Comparison of ENCODE assay signal across 8 mouse cellular contexts in genomic region chr16:90629121-90629930, GRCm38 (mm10).
DNase-seq lines count a peak whose midpoint lies in the region; ATAC-seq and TF ChIP-seq lines count a peak whose summit lies in the region.

No protein-coding gene starts in this region.

- H3K79me2 ChIP-seq in liver, adult 2 months (ENCODE audit: control insufficient read depth, insufficient read depth, low read length) = no peaks in the 10 kb centered on the region

- no peaks in the 10 kb centered on the region for H3K36me3 ChIP-seq in lung, embryonic 15.5 days
- no peaks in the 10 kb centered on the region for H3K36me3 ChIP-seq in forebrain, postnatal 0 days (ENCODE audit: insufficient read depth)
- no peaks in the 10 kb centered on the region for H3K36me3 ChIP-seq in hindbrain, embryonic 11.5 days (ENCODE audit: control insufficient read depth, insufficient read depth, low read length)
- H3K36me3 ChIP-seq in liver, adult 2 months (ENCODE audit: control insufficient read depth, insufficient read depth, low read length) = no peaks in the 10 kb centered on the region

- H3K9me3 ChIP-seq in lung, embryonic 15.5 days = no peaks in the 10 kb centered on the region
- no peaks in the 10 kb centered on the region; the same call in 1 of the 2 replicates for H3K9me3 ChIP-seq in forebrain, postnatal 0 days (ENCODE audit: low read length)
- H3K9me3 ChIP-seq in hindbrain, embryonic 11.5 days (ENCODE audit: control insufficient read depth, low read length) = no peaks in the 10 kb centered on the region

- H3K27me3 ChIP-seq in lung, embryonic 15.5 days = no peaks in the 10 kb centered on the region
- H3K27me3 ChIP-seq in forebrain, postnatal 0 days (ENCODE audit: insufficient read depth, low read length) = peaks cover 4% of the 10 kb centered on the region; the same call in 1 of the 2 replicates
- no peaks in the 10 kb centered on the region for H3K27me3 ChIP-seq in hindbrain, embryonic 11.5 days (ENCODE audit: control insufficient read depth, insufficient read depth, low read length)
- no peaks in the 10 kb centered on the region for H3K27me3 ChIP-seq in liver, adult 2 months (ENCODE audit: control insufficient read depth, insufficient read depth, low read length)

- no peak overlapping the region for H3K9ac ChIP-seq in lung, embryonic 15.5 days
- no peak overlapping the region; the same call in 1 of the 2 replicates for H3K9ac ChIP-seq in forebrain, postnatal 0 days
- no peak overlapping the region for H3K9ac ChIP-seq in hindbrain, embryonic 11.5 days (ENCODE audit: low read depth, low read length)
- no peak overlapping the region for H3K9ac ChIP-seq in liver, adult 2 months (ENCODE audit: low read depth, low read length)

- no peak for DNase-seq in lung, adult 2 months
- no peak for DNase-seq in forebrain, postnatal 0 days
- peak; percentile 35 for DNase-seq in hindbrain, embryonic 11.5 days (ENCODE audit: low spot score)
- no peak for DNase-seq in liver, adult 2 months (ENCODE audit: extremely low read depth, low read depth, low spot score)
- peak; percentile 55 for DNase-seq in yolk sac, embryonic 10.5 days (ENCODE audit: low spot score)
- no peak for DNase-seq in layer of hippocampus, adult 11-12 months (ENCODE audit: low spot score)
- DNase-seq in left cerebral cortex, adult 11 months (ENCODE audit: low spot score) = no peak

- no peak overlapping the region for H3K4me3 ChIP-seq in lung, embryonic 15.5 days
- no peak overlapping the region for H3K4me3 ChIP-seq in lung, adult 2 months (replicated peaks; ENCODE audit: extremely low read depth, low read depth, low read length)
- no peak overlapping the region for H3K4me3 ChIP-seq in forebrain, postnatal 0 days (ENCODE audit: low read depth, low read length)
- no peak overlapping the region for H3K4me3 ChIP-seq in hindbrain, embryonic 11.5 days (ENCODE audit: low read depth, low read length)
- H3K4me3 ChIP-seq in liver, adult 2 months (ENCODE audit: insufficient read depth, low read depth, low read length) = no peak overlapping the region

- peak; percentile 40; the same call in 1 of the 2 replicates for ATAC-seq in lung, embryonic 15.5 days (ENCODE audit: borderline replicate concordance, extremely low read depth, low FRiP score, low TSS enrichment)
- peak; percentile 34 for ATAC-seq in forebrain, postnatal 0 days
- ATAC-seq in hindbrain, embryonic 11.5 days (ENCODE audit: low FRiP score) = peak; percentile 53

- TF ChIP-seq POLR2A in lung, adult 2 months (IDR thresholded peaks at IDR 0.05; ENCODE audit: borderline replicate concordance, extremely low read depth, low read depth, low read length) = no peak
- no peak for TF ChIP-seq POLR2A in liver, adult 2 months (IDR thresholded peaks at IDR 0.05; ENCODE audit: extremely low read depth, insufficient read depth, low read length)

- H3K27ac ChIP-seq in lung, embryonic 15.5 days = peak overlapping the region; percentile 96
- no peak overlapping the region for H3K27ac ChIP-seq in forebrain, postnatal 0 days (ENCODE audit: low read depth, low read length)
- H3K27ac ChIP-seq in hindbrain, embryonic 11.5 days (ENCODE audit: low read depth, low read length) = 0 out of 2 replicates have a peak overlapping the region, but pooled peaks have one; percentile 47
- H3K27ac ChIP-seq in liver, adult 2 months (replicated peaks; ENCODE audit: insufficient read depth, low read depth, low read length) = peak overlapping the region; percentile 52

- peaks cover 53% of the 10 kb centered on the region for H3K4me1 ChIP-seq in lung, embryonic 15.5 days
- peaks cover 7% of the 10 kb centered on the region; the same call in 1 of the 2 replicates for H3K4me1 ChIP-seq in lung, adult 2 months (ENCODE audit: control insufficient read depth, insufficient read depth, low read length)
- H3K4me1 ChIP-seq in forebrain, postnatal 0 days (ENCODE audit: insufficient read depth) = no peaks in the 10 kb centered on the region
- peaks cover 3% of the 10 kb centered on the region for H3K4me1 ChIP-seq in hindbrain, embryonic 11.5 days (replicated peaks; ENCODE audit: control insufficient read depth, insufficient read depth, low read length)
- H3K4me1 ChIP-seq in liver, adult 2 months (ENCODE audit: control insufficient read depth, insufficient read depth, low read length) = no peaks in the 10 kb centered on the region

- peak overlapping the region; percentile 11; the same call in 1 of the 2 replicates for H3K4me2 ChIP-seq in lung, embryonic 15.5 days
- H3K4me2 ChIP-seq in forebrain, postnatal 0 days (ENCODE audit: low read depth) = no peak overlapping the region
- no peak overlapping the region for H3K4me2 ChIP-seq in hindbrain, embryonic 11.5 days (replicated peaks; ENCODE audit: low read depth, low read length)

- WGBS in lung, embryonic 15.5 days = 30% methylated on average over 19 of the region's 19 CpGs
- WGBS in lung, adult 2 months = 46% methylated on average over 19 of the region's 19 CpGs
- WGBS in forebrain, postnatal 0 days = 33% methylated on average over 19 of the region's 19 CpGs
- 43% methylated on average over 19 of the region's 19 CpGs for WGBS in hindbrain, embryonic 11.5 days
- 55% methylated on average over 19 of the region's 19 CpGs for WGBS in liver, adult 2 months

- no peak for TF ChIP-seq CTCF in lung, adult 2 months (IDR thresholded peaks at IDR 0.05; ENCODE audit: insufficient read depth, low read length)
- TF ChIP-seq CTCF in forebrain, postnatal 0 days (IDR thresholded peaks at IDR 0.05; ENCODE audit: low read depth) = no peak
- TF ChIP-seq CTCF in liver, adult 2 months (IDR thresholded peaks at IDR 0.05; ENCODE audit: low read depth, low read length) = no peak

Comparison
In these comparisons a context has a peak if more than half of its experiments do, and no peak if none do; other contexts are left out.
1. DNase-seq: peak in hindbrain, embryonic 11.5 days (single experiment) and yolk sac, embryonic 10.5 days (single experiment); none in lung, adult 2 months (single experiment), forebrain, postnatal 0 days (single experiment), liver, adult 2 months (single experiment), layer of hippocampus, adult 11-12 months (single experiment) and left cerebral cortex, adult 11 months (single experiment).
2. Peak in every context shown above with its lines, with median percentiles within 50 percentile points of each other: ATAC-seq.